Mouse (Mus musculus) CH12.LX (cell line): ENCODE data around the gene Cebpa. TPM values are rescaled to one million over a fixed set of nuclear protein-coding genes. Genes with fewer than 3 reads are reported as not detected.

ENCODE experiments used
- DNase-seq: peaks from one replicate; pipeline ENCODE4 v3.0.0-alpha.2; 2013; ENCODE audit errors: extremely low read depth
- H3K27ac ChIP-seq: 2 replicates; pipeline ENCODE4 v1.5.1; 2012; ENCODE audit warnings: low read depth, mild to moderate bottlenecking, control low read depth, moderate library complexity; ENCODE audit not compliant: insufficient read depth
- H3K27me3 ChIP-seq: replicated peaks from 2 replicates; pipeline ENCODE3; 2012; ENCODE audit warnings: inconsistent platforms
- H3K36me3 ChIP-seq, 2 experiments: replicated peaks in 1 of 2; 2 replicates each; pipeline versions ENCODE3 to v1.6.1; 2012; ENCODE audit warnings: inconsistent platforms in 1 of 2, low read length in 1 of 2, mild to moderate bottlenecking in 1 of 2, mixed read lengths in 1 of 2, moderate library complexity in 1 of 2; ENCODE audit not compliant: control insufficient read depth in 1 of 2, insufficient read depth in 1 of 2
- H3K4me1 ChIP-seq, 2 experiments: 2 replicates each; pipeline ENCODE4 v1.6.1; 2012; ENCODE audit warnings: inconsistent platforms in 1 of 2, moderate library complexity in 1 of 2; ENCODE audit not compliant: insufficient read depth in 2 of 2, control insufficient read depth in 1 of 2
- H3K4me2 ChIP-seq: 2 replicates; pipeline ENCODE4 v1.6.1; 2012; ENCODE audit warnings: low read depth, mild to moderate bottlenecking, control low read depth; ENCODE audit not compliant: poor library complexity, insufficient read depth, severe bottlenecking
- H3K4me3 ChIP-seq, 3 experiments: fragments of 150-350 bp in 1 of 3; sonication (generic) in 1 of 3; replicated peaks in 1 of 3; 2 replicates each; pipeline versions ENCODE3 to v1.5.1; 2011 to 2012; ENCODE audit warnings: low read depth in 2 of 3, low read length in 2 of 3, mild to moderate bottlenecking in 2 of 3, moderate library complexity in 2 of 3, control low read depth in 1 of 3, improper control_type of control experiment in 1 of 3, inconsistent platforms in 1 of 3, mixed read lengths in 1 of 3; ENCODE audit not compliant: poor library complexity in 1 of 3
- H3K79me2 ChIP-seq: replicated peaks from 2 replicates; pipeline ENCODE4 v1.6.1; 2012; ENCODE audit warnings: mild to moderate bottlenecking, moderate library complexity; ENCODE audit not compliant: control insufficient read depth, poor library complexity, insufficient read depth, severe bottlenecking; ENCODE audit errors: extremely low read depth
- H3K9ac ChIP-seq: 2 replicates; pipeline ENCODE4 v1.6.1; 2012; ENCODE audit warnings: low read depth, mild to moderate bottlenecking, control low read depth, moderate library complexity; ENCODE audit not compliant: insufficient read depth
- H3K9me3 ChIP-seq: replicated peaks from 2 replicates; pipeline ENCODE3; 2012; ENCODE audit warnings: low read length, inconsistent platforms, mixed read lengths
- BHLHE40 ChIP-seq: IDR thresholded peaks from 2 replicates; pipeline ENCODE4 v1.6.1; 2011; ENCODE audit warnings: mild to moderate bottlenecking, low read depth, low read length, improper control_type of control experiment
- CHD2 ChIP-seq: IDR thresholded peaks from 2 replicates; pipeline ENCODE4 v1.6.1; 2011; ENCODE audit warnings: low read length, improper control_type of control experiment
- CTCF ChIP-seq, 2 experiments: IDR thresholded peaks in 1 of 2; conservative IDR thresholded peaks in 1 of 2; 2 replicates each; pipeline ENCODE4 v1.5.1; 2011 to 2012; ENCODE audit warnings: low read depth in 2 of 2, low read length in 2 of 2, improper control_type of control experiment in 1 of 2, inconsistent platforms in 1 of 2, mild to moderate bottlenecking in 1 of 2, moderate library complexity in 1 of 2
- ELF1 ChIP-seq: IDR thresholded peaks from 2 replicates; pipeline ENCODE4 v1.6.1; 2014; ENCODE audit warnings: low read depth, mild to moderate bottlenecking, inconsistent platforms, low read length, improper control_type of control experiment
- EP300 ChIP-seq: IDR thresholded peaks from 2 replicates; pipeline ENCODE4 v1.6.1; 2011; ENCODE audit warnings: low read length, improper control_type of control experiment
- ETS1 ChIP-seq: conservative IDR thresholded peaks from 2 replicates; pipeline ENCODE4 v1.6.1; 2012; ENCODE audit warnings: low read depth, mild to moderate bottlenecking, inconsistent platforms, low read length, improper control_type of control experiment, moderate library complexity
- JUND ChIP-seq: conservative IDR thresholded peaks from 2 replicates; pipeline ENCODE4 v1.6.1; 2011; ENCODE audit warnings: low read depth, low read length, improper control_type of control experiment
- MAFK ChIP-seq: IDR thresholded peaks from 2 replicates; pipeline ENCODE4 v1.6.1; 2011; ENCODE audit warnings: low read length, improper control_type of control experiment; ENCODE audit not compliant: insufficient replicate concordance
- MYC ChIP-seq: IDR thresholded peaks from 2 replicates; pipeline ENCODE4 v1.6.1; 2011; ENCODE audit warnings: low read depth, mild to moderate bottlenecking, improper control_type of control experiment, low read length
- RAD21 ChIP-seq: IDR thresholded peaks from 2 replicates; pipeline ENCODE4 v1.6.1; 2011; ENCODE audit warnings: low read depth, mild to moderate bottlenecking, low read length, improper control_type of control experiment, moderate library complexity
- RCOR1 ChIP-seq: conservative IDR thresholded peaks from 2 replicates; pipeline ENCODE4 v1.6.1; 2012; ENCODE audit warnings: low read depth, mild to moderate bottlenecking, inconsistent platforms, low read length, improper control_type of control experiment
- SIN3A ChIP-seq: IDR thresholded peaks from 2 replicates; pipeline ENCODE4 v1.6.1; 2012; ENCODE audit warnings: low read length, improper control_type of control experiment, inconsistent platforms
- SMC3 ChIP-seq: IDR thresholded peaks from 2 replicates; pipeline ENCODE4 v1.6.1; 2011; ENCODE audit warnings: low read depth, low read length, improper control_type of control experiment
- USF1 ChIP-seq: IDR thresholded peaks from 2 replicates; pipeline ENCODE4 v1.6.1; 2014; ENCODE audit warnings: low read depth, mild to moderate bottlenecking, inconsistent platforms, low read length, improper control_type of control experiment
- dilution Hi-C: fragments of 300-500 bp; cut with MboI; formaldehyde crosslinking; loops from 2 replicates; pipeline ENCODE4 v1.14.3; 2020; ENCODE audit warnings: low sequenced_read_pairs; ENCODE audit not compliant: extremely low pct_unique_long_range_greater_than_20kb, extremely low pct_ligation_motif_present
- in situ Hi-C: fragments of 300-500 bp; cut with MboI; formaldehyde crosslinking; loops from 3 replicates; pipeline ENCODE4 v1.14.3; 2019; ENCODE audit warnings: low sequenced_read_pairs, low pct_ligation_motif_present, low pct_unique_long_range_greater_than_20kb, mixed read lengths
- polyA plus RNA-seq: library from polyadenylated mRNA; unstranded; fragments of >175 nt; gene quantifications from 2 replicates; pipeline ENCODE4 v1.2.1, GENCODE M21; 2012; ENCODE audit warnings: low read depth; ENCODE audit not compliant: insufficient read length
- total RNA-seq, 2 experiments: library from RNA; depleted of rRNA; stranded (reverse); fragments of 300-350 nt in 1 of 2; fragments of >200 nt in 1 of 2; gene quantifications; 2 replicates each; pipeline ENCODE4 v1.2.3; 2012 to 2014

Gene Cebpa
- total and polyA plus RNA-seq, 3 experiments: not detected

- Histone ChIP-seq H3K9ac (no peak overlapping the region), H3K4me2 (no peak overlapping the region; the same call in 1 of the 2 replicates), H3K27ac (no peak overlapping the region), H3K4me3 (no peak overlapping the region), H3K36me3 (no peaks in the 10 kb centered on the region), H3K9me3 (peaks cover 2% of the 10 kb centered on the region), H3K4me1 (peaks cover 3 to 29% of the 10 kb centered on the region in 2 experiments), H3K27me3 (no peaks in the 10 kb centered on the region), H3K79me2 (no peaks in the 10 kb centered on the region)
- peak; percentile 63 for DNase-seq
- TF ChIP-seq USF1 (no peak), BHLHE40 (peak; percentile 41; the same call in 1 of the 2 replicates), CTCF (conservative IDR thresholded peaks at IDR 0.05 in 1 of 2, IDR thresholded peaks at IDR 0.05 in 1 of 2; ENCODE audit: low read depth in 2 of 2, low read length in 2 of 2) (no peak), EP300 (0 out of 2 replicates have a peak, but pooled peaks have one; percentile 9)
- dilution Hi-C loops: no loop called here
- in situ Hi-C loops: no loop called here
Observed at GRCm38 (mm10) chr7:35127721-35128120, 8.6 kb downstream of the Cebpa start.

GRCm38 (mm10) chr7:35128677-35129567 is 9.8 kb downstream of the Cebpa start:
- Histone ChIP-seq H3K9me3 (peaks cover 2% of the 10 kb centered on the region), H3K27ac (no peak overlapping the region), H3K4me2 (no peak overlapping the region), H3K4me3 (no peak overlapping the region), H3K9ac (no peak overlapping the region), H3K27me3 (no peaks in the 10 kb centered on the region), H3K4me1 (peaks cover 3 to 29% of the 10 kb centered on the region in 2 experiments), H3K36me3 (no peaks in the 10 kb centered on the region), H3K79me2 (no peaks in the 10 kb centered on the region)
- in situ Hi-C loops (no loop called here), dilution Hi-C loops (no loop called here)
- no peak for TF ChIP-seq MYC
- TF ChIP-seq MAFK: no peak
- TF ChIP-seq ELF1: no peak
- TF ChIP-seq JUND: no peak
- no peak for TF ChIP-seq RCOR1
- no peak for TF ChIP-seq CHD2
- no peak for TF ChIP-seq SMC3
- TF ChIP-seq SIN3A: no peak
- no peak for TF ChIP-seq ETS1
- no peak for TF ChIP-seq RAD21
- no peak for DNase-seq
